Mouse (Mus musculus) cerebellum, postnatal 36 days (tissue): ENCODE measurements around the gene 1700013G24Rik.

Experiments
- DNase-seq, 2 experiments: peaks; one replicate each; pipeline ENCODE4 v3.0.0; 2021 to 2022; ENCODE audit warnings: mixed read lengths in 2 of 2

Gene 1700013G24Rik

DNA sequence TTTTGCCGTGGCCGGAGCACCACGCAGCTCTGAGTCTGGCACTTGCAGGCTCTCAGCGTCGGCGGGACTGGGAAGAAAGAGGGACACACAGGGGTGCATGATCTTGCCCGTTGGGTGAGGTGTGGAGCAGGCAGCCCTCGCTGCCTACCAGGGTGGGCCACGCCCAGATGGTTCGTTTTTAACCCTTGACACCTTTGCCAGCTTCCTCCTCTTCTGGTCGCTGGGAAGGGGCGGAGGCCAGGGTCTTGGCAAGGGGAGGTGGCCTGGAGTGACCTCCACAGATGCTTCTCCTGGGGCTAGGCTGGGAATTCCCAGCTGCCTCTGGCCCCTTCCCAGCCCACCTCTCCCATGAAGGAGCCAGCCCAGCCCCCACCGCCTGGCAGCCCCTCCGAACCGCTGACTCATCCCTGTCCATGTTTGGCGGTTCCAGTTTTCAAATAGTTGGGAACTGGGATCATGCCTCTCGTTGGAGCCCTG is 23.7 kb downstream of the 1700013G24Rik start:
- no peak for DNase-seq

- no peak for DNase-seq
These were observed 24.5 kb downstream of the 1700013G24Rik start for GRCm38 (mm10) chr4:137477611-137478010.

DNA sequence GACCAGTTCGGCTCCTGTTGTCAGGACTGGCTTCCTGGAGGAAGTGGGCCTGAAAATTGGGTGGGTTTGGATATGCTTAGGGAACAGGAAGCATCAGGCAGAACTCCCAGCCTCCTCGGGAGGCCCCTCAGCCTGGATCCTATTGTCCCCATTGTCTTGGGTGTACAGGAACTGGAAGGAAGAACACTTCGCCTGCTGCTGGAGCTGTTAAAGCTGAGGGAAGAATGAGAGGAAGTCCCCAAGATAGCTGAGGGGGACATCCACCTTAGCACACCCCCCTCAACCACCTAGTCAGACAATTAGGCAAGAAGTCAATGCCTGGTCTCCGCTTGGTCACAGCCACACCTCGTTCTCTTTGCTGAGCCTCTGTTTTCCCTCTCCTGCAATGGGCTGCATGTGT is 25.2 kb downstream of the 1700013G24Rik start:
- no peak for DNase-seq

- DNase-seq, result no peak
These were observed 26.7 kb downstream of the 1700013G24Rik start for GRCm38 (mm10) chr4:137479757-137480156.

GRCm38 (mm10) chr4:137480191-137480992 is 27.3 kb downstream of the 1700013G24Rik start:
- no peak for DNase-seq

DNA sequence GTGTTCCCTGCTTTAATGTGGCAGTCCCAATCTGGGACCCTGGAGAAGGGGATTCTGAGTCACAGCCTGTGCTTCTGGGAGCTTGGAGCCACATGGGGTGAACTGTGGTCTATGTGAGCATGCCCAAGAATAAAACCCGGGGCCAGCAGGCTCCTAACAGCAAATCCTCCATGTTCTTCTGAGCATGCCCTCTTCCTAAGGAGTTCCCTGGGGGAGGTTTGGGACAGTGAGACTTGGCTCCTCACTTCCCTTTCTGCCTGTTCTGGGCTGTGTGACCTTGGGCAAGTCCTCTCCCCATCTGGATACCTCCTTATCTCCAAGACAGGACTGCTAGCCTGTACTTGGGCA is 27.9 kb downstream of the 1700013G24Rik start:
- no peak for DNase-seq

DNA sequence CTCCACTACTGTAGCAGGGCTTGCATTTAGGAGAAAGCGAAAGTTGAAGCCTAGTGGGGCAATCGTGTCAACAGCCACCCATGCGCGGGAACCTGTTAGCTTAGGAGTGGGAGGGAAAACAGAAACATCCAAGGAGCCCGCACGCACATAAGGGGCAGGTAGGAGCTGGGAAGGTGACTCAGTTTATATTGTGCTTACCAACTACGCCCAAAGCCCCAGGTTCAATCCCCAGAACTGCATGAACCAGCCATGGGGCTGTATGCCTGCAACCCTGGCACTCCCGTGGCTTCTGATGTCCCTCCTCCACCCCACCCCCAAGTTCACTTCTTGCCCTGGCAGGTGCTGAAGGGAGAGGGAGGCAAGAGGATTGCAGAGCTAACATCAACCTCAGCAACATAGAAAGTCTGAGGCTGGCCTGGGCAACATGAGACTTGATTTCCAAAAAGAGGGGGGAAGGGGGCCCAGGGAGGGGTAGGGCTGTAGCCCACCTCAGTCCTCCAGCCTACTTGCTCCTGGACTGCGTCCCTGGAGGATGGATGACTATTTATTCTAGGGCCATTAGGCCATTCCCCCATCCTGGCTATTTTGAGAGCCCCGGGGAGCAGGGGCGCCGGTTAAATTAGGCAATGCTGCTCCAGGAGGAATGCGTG is 28.4 kb downstream of the 1700013G24Rik start:
- DNase-seq, result no peak

- no peak for DNase-seq
These were observed 30.8 kb downstream of the 1700013G24Rik start for GRCm38 (mm10) chr4:137483871-137484270.

- DNase-seq, result peak; percentile 86
These were observed 31.5 kb downstream of the 1700013G24Rik start for GRCm38 (mm10) chr4:137484586-137484985.

DNA sequence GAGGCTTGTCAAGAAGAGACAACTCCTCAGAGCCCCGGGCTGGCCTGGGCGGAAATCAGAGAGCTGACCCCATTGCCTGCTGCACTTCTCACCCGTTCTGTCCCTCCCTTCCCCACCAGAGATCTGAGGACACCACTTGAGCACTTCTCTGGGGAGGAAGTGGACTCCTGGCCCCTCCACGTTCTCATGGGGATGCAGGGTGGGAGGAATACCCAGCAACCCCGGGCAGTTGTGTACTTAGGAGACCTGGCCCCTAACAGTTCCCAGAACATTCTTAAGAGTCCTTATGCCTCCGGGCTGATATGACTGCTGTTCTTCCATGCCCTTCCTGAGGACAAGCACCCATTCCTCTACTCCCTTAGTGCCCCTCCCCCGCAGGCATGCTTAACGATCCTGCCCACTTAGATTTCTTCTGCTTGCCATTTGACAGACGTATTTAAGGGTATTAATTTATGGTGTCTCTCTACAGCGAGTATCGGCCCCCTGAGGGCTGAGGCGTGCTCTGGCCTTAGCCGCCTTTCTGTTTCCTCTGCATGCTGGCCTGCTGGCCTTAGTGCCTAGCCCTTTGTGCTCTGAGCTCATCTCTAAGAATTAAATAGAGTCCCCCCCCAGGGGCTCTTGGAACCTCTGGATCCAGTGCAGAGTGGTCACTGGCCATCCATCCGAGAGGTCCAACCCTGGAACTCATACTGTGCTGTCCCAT is 32.3 kb downstream of the 1700013G24Rik start:
- DNase-seq, result no peak

DNA sequence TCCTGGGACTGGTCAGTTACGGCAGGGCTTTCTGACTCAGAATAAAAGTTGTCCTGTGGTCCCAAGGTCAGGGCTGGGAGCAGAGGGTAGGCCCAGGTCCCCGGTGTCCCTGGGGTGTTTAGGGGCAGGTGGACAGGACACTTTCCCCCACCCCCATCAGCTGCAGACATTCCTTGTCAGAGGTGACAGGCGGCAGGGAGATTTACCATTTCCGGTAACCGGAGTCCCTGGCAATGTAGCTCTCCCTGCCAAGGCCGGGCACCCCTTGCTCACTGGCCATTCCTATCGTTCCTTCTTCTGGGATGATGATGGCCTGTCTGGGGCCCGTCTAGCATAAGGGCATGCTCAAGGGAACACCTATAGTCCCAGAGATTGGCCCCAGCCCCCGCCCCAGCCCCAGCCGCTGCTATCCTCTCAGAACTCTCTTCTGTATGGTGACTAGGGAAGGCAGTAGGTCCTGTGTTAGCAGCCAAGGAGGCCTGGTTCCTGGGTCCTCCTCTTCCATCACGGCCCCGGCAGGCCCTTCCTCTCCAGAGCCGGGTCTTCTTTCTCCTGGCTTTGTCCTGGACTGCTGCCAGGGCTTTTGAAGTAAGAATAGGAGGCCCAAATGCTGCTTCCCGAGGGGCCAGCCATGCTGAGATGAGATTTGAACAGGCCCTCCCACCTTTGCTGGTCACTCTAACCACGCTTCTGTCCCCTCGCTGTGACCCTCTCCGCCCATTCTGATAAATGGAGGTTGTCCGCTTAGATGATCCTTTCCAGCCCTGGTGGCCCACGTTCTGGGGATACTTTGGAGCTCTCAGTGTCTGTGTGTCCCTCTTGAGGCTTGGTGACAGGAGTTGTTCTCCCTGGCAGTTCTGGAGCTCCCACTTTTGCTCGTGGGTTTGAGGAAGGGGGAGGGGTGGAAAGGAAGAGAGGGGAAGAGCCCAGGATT is 33.3 kb downstream of the 1700013G24Rik start:
- DNase-seq, result no peak

DNA sequence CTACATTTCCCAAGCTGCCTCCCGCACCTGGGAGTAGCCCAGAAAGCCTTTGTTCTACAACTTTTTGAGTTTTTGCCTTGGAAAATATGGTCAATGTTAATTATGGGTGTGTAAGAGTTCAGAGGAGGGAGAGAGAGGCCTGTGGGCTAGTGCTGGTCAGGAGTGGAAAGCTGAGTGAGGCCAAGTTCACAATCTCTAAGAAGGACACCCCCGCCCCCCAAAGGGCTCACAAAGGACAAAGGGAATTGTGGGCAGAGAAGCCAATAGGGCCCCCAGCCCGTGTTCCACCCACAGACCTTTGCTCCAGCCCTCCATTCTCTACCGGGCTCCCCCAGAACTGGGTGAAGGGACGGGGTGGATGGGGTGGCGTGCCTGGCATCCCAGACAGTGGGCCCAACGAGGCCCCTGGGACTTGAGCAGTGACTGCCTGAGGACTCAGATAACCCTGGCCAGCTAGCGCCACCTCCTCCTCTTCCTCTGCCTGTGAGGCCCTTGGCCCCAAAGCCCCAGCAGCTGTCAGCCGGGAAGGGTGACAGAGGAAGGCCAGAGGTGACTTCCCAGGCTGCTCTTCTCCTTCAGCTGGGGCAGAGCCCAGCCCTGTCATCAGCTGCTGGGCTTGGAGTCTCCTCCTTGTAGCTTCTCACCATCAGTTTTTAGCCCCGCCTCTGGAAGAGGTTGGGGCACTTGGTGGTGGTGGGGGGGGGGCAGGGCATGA is 34.4 kb downstream of the 1700013G24Rik start:
- DNase-seq, result no peak

DNA sequence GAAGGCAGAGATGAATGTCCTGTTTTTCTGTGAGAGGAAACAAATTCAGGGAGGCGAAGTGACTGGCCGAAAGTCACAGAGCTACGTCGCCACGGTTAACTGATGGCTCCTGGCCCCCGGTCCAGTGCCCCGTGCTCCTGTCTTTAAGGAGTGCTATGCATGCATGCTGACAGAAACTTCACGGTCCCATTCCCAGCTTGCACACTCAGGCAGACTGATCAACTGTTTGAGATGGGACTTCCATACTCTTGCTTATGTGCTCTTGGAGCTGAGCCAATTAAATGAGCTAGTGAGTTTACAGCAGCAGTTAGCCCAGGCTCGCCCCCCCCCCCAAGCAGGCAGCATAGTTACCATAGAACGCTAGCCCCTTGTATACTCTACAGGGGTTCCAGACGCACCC is 35.0 kb downstream of the 1700013G24Rik start:
- DNase-seq, result no peak

DNA sequence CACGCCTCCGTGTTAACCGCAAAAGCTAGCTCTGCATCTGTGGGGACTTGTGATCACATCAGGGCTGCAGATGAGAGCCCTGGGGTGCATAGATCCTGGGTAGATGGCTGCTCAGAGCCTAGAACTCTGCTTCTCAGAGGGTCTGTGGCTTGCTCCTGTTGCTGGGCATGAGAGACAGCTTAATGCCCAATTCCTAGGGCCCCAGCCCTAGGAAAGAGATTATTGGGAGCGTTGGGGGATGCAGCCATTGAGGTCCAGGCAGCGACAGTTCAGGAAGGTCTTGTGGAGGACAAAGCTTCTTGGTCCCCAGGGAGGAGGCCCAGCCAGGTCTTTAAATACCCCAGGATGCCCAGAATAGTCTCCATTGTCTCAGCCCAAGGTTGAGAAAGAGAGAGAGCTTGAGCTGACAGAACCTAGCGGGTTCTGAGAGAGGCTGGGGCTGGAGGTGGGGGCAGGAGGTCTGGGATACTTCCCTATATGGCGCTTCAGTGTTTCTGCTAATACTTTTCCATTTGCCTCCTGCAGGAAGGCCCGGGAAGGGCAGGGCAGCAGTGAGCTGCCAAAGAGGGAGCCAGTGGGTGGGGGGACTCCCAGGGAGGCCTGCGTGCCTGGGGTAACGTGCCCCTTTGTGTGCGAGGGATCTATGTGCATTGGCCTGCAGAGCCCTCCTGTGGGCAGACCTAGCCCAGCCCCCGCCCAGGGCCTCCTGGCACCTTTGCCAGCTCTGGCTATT is 35.7 kb downstream of the 1700013G24Rik start:
- no peak for DNase-seq

DNA sequence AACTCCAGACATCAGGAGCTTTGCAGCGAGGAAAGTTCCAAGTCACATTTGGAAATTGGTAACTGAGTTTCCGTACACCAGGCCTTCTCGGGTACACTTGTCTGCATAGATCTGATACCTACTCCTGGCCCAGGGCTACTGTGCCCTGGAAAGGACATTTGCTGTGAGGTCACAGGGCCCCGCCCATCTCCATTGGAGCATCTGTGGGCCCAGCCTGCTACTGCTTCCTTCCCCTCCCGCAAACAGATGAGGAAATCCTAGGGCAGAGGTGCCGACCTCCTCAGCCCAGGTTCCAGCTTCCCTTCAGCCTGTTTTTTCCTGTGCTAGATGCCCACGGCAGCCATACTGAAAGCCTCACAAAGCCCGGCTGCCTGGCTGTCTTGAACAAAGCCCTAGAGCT is 36.9 kb downstream of the 1700013G24Rik start:
- DNase-seq, result no peak

- DNase-seq, result no peak
These were observed 39.5 kb downstream of the 1700013G24Rik start for GRCm38 (mm10) chr4:137492563-137492962.

GRCm38 (mm10) chr4:137493187-137493586 is 40.1 kb downstream of the 1700013G24Rik start:
- no peak for DNase-seq

- no peak for DNase-seq
These were observed 41.8 kb downstream of the 1700013G24Rik start for GRCm38 (mm10) chr4:137494751-137495500.

DNA sequence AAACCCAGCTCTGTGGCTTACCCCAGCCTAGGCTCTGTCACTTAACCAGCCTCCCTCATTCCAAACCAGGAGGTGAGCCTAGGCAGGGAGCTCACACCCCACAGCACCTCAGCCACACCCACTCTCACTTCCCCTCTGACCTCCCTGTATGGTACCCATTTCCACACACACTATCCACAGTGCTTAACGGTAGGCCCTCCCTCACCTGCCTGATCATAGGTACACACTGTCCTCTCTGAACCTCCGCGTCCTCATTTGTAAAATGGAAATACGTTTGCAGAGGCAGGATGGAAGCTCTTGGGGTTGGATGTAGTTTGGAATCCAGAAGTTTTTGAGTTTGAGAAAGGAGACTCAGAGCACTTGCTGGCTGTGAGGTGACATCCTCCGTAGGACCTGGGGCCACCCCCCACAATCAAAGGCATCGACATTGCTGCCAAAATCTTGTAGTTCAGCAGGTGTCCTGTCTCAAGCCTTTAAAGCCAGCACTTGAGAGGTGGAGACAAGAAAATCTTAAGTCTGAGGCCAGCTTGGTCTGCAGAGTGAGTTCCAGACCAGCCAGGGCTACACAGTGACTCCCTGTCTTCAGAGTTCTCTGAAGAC is 42.5 kb downstream of the 1700013G24Rik start:
- no peak for DNase-seq

GRCm38 (mm10) chr4:137497367-137497766 is 44.3 kb downstream of the 1700013G24Rik start:
- no peak for DNase-seq
